Mouse (Mus musculus) liver, adult 10 weeks (tissue): ENCODE data around the gene Nmur1. TPM values are rescaled to one million over a fixed set of nuclear protein-coding genes. Genes with fewer than 3 reads are reported as not detected.

Source experiments
- polyA plus RNA-seq: library from polyadenylated mRNA; stranded (reverse); fragments of 350-450 nt; fragmentation: Illumina TruSeq; extraction: RNeasy Lipid Tissue Mini Kit (QIAGEN cat#74804); gene quantifications from one replicate; pipeline ENCODE4 v1.2.3, GENCODE M21; 2014; ENCODE audit warnings: low read depth, low replicate concordance

The Nmur1 gene
- polyA plus RNA-seq: not detected

DNA sequence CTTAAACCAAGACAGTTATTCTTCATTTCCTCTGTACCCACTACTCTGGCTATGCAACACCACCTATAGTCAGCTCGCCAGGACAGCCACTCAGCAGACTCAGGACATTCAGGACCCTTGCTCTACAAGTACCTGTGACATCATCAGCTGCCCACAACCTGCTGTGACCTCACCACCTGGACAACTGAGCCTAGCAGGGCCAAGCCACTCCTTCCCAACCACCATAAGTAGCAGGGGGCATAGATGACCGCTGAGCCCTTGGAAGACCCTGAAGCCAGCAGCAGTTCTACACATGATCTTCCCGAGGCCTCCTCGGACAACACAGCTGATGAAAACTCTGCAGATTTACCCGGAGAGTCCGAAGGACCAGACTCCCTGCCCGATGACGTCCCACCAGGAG is at the start of gene Nmur1, which contains the start of gene Tex44:
Gene Nmur1, minus strand, starts transcription at position 101 of the 400 bp plus-strand sequence.
Gene Tex44, plus strand, starts transcription at position 202 of the 400 bp plus-strand sequence.

DNA sequence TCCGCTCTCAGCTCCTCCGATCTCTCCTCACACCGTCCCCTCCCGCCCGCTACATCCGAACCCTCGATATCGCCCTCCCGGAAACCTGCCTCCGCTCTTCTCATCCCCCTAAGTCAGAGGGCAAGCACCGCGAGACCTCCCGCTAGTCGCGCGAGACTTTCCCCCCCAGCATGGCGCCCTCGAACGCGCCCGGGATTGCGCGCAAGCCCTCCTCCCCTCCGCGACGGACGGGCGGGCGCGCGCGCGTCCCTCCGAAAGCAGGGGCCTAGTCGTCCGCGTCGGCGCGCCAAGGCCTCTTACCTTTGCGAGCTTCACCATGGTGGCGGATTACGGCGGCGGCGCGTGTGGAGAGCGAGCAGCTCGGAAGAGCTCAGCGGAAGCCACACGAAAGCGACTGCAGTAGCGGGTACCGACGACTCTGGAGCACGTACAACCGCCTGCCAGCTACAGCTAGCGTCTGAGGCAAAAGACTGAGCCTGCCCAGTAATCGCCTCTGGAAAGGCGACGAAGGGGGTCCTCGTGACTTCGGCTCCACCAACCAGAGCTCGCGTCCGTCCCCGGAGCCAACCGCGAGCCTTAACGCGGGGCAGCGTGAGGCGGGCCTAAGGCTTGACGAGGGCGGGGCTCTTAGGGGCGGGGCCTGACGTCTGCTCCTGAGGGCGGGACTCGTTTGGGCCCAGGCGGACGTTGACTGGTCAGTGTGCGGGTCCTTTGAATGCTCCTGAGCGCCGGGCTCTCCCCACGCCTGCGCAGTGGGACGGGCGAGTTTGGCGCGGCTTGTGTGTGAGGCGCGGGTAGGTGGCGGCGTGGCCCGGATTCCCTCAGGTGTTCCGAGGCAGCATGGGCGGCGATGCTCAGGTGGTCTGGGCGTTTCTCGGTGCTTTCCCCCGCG is 66.9 kb downstream of the Nmur1 start, which contains the start of gene Ncl:
Gene Ncl, minus strand, starts transcription at position 495 of the 892 bp plus-strand sequence.

Other genes with a start within 250 kb of the Nmur1 start
- not detected for gene B3gnt7, start 123.4 kb downstream of the Nmur1 start, polyA plus RNA-seq
- gene Ncl, start 66.8 kb downstream of the Nmur1 start, polyA plus RNA-seq: 150 TPM
- not detected for gene Tex44, start 101 bp upstream of the Nmur1 start, polyA plus RNA-seq
- 357 TPM for gene Ptma, start 100.5 kb upstream of the Nmur1 start, polyA plus RNA-seq
- 5.1 TPM for gene Pde6d, start 156.4 kb upstream of the Nmur1 start, polyA plus RNA-seq
- 2.4 TPM for gene Cops7b, start 156.7 kb upstream of the Nmur1 start, polyA plus RNA-seq
- gene Nppc, start 244.3 kb upstream of the Nmur1 start, polyA plus RNA-seq: not detected